Mouse (Mus musculus) heart, postnatal 36 days (tissue): ENCODE data around the gene Rab4b. TPM values are rescaled to one million over a fixed set of nuclear protein-coding genes. Genes with fewer than 3 reads are reported as not detected.

Experiments
- DNase-seq, 2 experiments: peaks; one replicate each; pipeline ENCODE4 v3.0.0; 2021 to 2022
- intact Hi-C: fragments of 180-260 bp; cut with DNase I; formaldehyde crosslinking; loops from one replicate; pipeline ENCODE4 v1.15.1; 2025
- total RNA-seq, 2 experiments: library from RNA; stranded (reverse); gene quantifications; 2 replicates each; pipeline ENCODE4 v1.2.3; 2021

The Rab4b gene
- total RNA-seq, 2 experiments from 2014 or later: 14.5 to 15.7 TPM

- intact Hi-C loops: loop anchor here (10.0 kb wide), 1 partner anchor 320 kb away; the partner anchor contains the start of gene Sertad1
- DNase-seq: no peak
Measured at GRCm38 (mm10) chr7:27164112-27164947, 14.4 kb downstream of the Rab4b start.

DNA sequence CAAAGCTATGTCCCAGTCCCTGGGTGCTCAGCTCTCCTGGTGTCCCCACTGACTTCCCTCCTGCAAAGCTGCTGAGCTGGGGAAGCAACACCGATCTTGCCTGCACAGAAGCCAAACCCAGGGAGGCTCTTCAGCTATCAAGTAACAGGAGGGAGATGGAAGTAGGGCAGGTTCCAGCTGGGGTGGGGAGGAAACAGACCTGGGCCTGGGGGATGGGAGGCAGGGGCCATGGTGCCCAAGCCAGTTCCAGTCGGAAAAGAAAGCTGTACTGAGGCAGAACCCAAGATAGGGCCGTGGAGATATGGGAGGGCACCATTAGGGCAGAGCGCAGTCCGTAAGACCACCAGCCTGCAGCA, 15.3 kb downstream of the Rab4b start:
- intact Hi-C loops: loop anchor here (2.0 to 10.0 kb wide), 2 partner anchors 15 to 321 kb away; partner anchors contain the start of genes Rab4b and Sertad1
- no peak for DNase-seq

DNA sequence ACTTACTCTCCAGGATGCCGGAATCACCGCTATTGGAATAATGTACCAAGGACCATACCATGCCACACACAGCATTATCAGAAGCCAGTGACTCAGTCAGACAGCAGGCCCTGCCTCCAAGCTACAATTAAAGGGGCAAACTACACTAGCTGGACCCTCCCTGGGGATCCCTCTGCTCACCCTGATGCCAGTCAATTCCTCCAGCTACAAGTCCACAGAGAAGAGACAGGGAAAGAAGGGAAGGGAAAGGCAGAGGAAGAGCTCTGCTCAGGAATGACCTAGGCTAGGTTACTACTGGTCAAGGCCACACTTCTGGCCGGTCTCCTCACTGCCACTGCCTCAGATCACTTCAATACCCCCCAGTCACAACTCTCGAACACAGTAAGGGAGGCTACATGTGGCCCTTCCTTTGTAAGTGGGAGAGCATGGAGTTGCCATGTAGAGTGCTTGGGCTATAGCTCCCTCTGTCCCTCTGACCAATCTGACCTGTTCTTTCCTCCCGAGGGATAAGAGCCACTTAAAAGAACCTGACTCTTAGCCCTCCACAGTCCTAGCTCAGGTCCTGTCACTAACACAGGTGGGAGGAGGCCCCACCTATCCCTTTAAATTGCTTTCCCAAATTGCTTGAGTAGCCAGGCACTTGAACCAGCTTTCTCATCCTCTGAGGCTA, 15.8 kb downstream of the Rab4b start:
- no peak for DNase-seq

GRCm38 (mm10) chr7:27161744-27162143, 17.0 kb downstream of the Rab4b start:
- DNase-seq: no peak
- intact Hi-C loops: loop anchor here (2.0 to 10.0 kb wide), 2 partner anchors 17 to 323 kb away; partner anchors contain the start of genes Rab4b and Sertad1

More for the DNA sequence above, 15.8 kb downstream of the Rab4b start:
- intact Hi-C loops: loop anchor here (2.0 to 10.0 kb wide), 2 partner anchors 16 to 322 kb away; partner anchors contain the start of genes Rab4b and Sertad1

GRCm38 (mm10) chr7:27160921-27161320, 17.8 kb downstream of the Rab4b start:
- DNase-seq: no peak
- intact Hi-C loops: loop anchor here (10.0 kb wide), 1 partner anchor 324 kb away; the partner anchor contains the start of gene Sertad1

DNA sequence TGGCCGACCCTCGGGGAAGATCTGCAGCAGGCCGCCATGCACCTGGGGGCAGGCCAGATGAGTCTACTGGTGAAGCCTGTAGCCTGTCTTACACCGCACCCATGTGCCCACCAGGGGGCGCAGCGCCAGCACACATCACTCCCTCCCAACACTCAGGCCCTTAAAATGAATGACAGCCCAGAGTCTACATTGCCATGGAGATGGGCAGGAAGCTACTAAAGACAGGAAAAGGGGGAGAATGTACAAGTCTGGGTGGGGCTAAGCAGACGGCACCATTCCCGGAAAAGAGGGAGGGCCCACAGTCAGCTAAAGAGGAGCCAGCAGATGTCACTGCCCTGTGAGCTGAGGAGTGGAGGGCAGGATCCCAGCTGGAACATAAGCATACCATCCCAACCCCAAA, 18.8 kb downstream of the Rab4b start:
- intact Hi-C loops: loop anchor here (2.0 to 10.0 kb wide), 3 partner anchors 35 to 325 kb away; partner anchors contain the start of genes BC024978 and Sertad1
- peak; percentile 85 to 87 for DNase-seq

DNA sequence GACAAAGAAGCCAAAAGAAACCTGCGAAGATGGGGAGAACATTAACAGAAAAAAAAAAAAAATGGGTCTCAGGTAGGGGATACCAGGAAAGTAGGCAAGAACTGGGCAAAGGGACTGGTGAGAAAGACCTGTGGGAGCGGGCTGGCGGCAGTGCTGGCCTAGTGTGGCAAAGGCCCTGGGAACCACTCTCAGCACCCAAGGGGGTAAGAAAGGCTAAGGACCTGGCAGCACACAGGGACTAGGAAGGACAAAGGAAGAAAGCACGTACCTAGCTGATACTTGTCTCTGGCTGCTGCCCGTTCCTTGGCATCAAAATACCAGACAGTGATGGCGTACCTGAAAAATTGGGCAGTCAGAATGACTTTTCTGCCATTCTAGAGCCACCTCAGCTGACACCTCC, 19.4 kb downstream of the Rab4b start:
- DNase-seq: no peak
- intact Hi-C loops: loop anchor here (2.0 to 5.0 kb wide), 2 partner anchors 36 to 118 kb away; partner anchors contain the start of gene BC024978

- no peak for DNase-seq
- intact Hi-C loops: loop anchor here (2.0 to 5.0 kb wide), 2 partner anchors 37 to 119 kb away; partner anchors contain the start of gene BC024978
Measured at GRCm38 (mm10) chr7:27158171-27158570, 20.5 kb downstream of the Rab4b start.

DNA sequence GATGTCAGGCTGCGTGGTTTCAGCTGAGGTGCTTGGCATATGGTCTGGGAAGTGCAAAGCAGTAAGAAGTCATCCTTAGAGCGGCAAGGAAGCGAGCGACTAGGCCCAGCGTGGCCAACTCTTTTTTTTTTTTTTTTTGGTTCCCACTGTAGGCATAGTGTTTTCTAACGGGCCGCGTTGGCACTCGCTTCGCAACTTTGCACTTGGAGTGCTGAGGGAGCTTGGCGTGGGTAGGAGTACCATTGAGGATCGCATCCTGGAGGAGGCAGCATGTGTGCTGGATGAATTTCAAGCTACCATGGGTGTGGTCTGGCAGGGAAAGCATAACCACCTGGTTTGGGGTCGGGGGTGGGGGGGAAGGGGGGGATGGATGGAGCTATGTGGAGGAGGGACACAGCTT, 22.7 kb downstream of the Rab4b start:
- no peak for DNase-seq
- intact Hi-C loops: loop anchor here (5.0 kb wide), 1 partner anchor 121 kb away; no protein-coding TSS in a partner anchor

- intact Hi-C loops: no loop called here
- DNase-seq: peak; percentile 48 to 56
Measured at GRCm38 (mm10) chr7:27153205-27153764, 25.4 kb downstream of the Rab4b start, which contains the start of gene Cyp2t4. Cyp2t4 (plus strand) TSS chr7:27153714.

DNA sequence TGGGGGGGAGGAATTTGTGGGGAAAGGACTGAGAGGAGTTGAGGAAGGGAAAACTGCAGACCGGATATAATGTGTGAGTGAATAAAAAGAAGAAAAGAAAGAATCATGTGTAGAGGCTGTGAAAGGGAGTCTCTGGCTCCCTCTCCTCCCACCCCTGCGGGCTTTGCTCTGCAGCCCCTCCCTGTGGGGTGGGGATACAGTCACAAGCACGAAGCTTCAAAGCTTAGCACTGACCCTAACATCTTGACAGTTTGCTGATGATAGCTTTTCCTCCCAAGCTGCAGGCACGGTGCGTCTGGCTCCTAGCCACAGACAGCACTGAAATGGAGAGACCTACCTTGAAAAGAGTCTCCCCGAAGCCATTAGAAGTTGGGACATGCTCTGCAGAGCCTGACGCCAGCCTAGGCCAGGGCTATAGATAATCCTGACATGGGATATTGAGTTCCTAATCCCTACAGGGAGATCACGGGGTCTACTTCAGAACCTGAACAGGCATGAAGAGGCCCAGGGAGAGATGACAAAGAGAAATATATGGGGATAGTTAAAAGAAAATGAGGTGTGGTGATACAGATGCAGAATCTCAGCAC, 42.2 kb downstream of the Rab4b start:
- no peak for DNase-seq

DNA sequence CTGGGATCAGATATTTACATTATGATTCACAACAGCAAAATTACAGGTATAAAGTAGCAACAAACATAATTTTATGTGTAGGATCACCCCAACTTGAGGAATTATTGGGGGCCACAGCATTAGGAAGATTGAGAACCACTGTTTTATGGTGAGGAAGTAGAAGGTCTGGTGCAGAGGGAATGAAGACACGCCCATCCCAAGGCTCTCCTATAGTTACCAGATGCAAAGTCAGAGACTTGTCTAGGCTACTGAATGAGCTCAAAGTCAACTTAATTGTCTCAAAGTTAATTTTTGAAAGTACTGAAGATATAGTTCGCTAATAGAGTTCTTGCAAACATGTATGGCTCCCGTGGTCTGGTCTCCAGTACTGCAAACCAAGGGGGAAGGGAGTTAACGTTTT, 44.9 kb downstream of the Rab4b start:
- DNase-seq: no peak
- intact Hi-C loops: loop anchor here (2.0 kb wide), 2 partner anchors 143 to 151 kb away; no protein-coding TSS in a partner anchor

More for the DNA sequence above, 42.2 kb downstream of the Rab4b start:
- intact Hi-C loops: no loop called here

GRCm38 (mm10) chr7:27133156-27133555, 45.5 kb downstream of the Rab4b start:
- intact Hi-C loops: loop anchor here (2.0 kb wide), 2 partner anchors 144 to 152 kb away; no protein-coding TSS in a partner anchor
- peak in 1 of 2 experiments; percentile 6 for DNase-seq

- intact Hi-C loops: loop anchor here (2.0 kb wide), 2 partner anchors 144 to 152 kb away; no protein-coding TSS in a partner anchor
- peak; percentile 61 to 66 for DNase-seq
Measured at GRCm38 (mm10) chr7:27132588-27132987, 46.1 kb downstream of the Rab4b start.

- DNase-seq: no peak
- intact Hi-C loops: no loop called here
Measured at GRCm38 (mm10) chr7:27131387-27131786, 47.3 kb downstream of the Rab4b start.

- DNase-seq: no peak
- intact Hi-C loops: no loop called here
Measured at GRCm38 (mm10) chr7:27130521-27131370, 48.0 kb downstream of the Rab4b start.

GRCm38 (mm10) chr7:27129811-27130210, 48.9 kb downstream of the Rab4b start:
- DNase-seq: no peak
- intact Hi-C loops: loop anchor here (5.0 kb wide), 1 partner anchor 363 kb away; no protein-coding TSS in a partner anchor

DNA sequence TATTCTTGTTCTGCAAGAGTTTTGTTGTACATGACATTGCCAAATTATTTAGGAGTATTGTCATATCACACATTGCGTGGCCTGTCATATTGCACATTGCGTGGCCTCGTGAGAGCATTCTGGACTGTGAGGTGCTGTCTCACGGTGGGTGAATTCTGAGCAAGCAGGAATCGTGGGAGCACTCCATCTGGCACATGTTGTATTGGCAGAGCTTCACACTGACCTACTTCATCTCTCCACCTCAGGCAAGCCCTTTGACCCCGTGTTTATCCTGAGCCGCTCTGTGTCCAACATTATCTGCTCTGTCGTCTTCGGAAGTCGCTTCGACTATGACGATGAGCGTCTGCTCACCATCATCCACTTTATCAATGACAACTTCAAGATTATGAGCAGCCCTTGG, 49.8 kb downstream of the Rab4b start:
- intact Hi-C loops: loop anchor here (5.0 kb wide), 1 partner anchor 362 kb away; no protein-coding TSS in a partner anchor
- DNase-seq: no peak

DNA sequence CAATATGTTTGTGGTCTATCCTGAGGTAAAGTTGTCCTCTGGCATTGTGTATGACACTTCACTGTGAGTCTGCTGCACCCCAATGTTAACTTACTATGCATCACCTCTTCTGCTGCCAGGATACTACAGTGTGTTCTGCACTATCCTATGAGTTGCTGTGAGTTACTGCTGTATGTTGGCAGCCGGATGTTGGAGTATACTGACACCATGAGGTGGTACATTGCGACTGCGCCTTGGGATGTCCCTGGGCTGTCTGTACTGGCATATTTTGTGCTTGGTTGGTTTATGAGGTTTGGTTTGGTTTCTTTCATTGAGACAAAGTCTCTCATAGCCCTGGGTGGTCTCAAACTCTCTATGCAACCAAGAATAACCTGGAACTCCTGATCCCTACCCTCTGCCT, 50.5 kb downstream of the Rab4b start:
- DNase-seq: peak in 1 of 2 experiments; percentile 11

More for the DNA sequence above, 50.5 kb downstream of the Rab4b start:
- intact Hi-C loops: loop anchor here (5.0 kb wide), 1 partner anchor 361 kb away; no protein-coding TSS in a partner anchor
